In genomic region chr8:115210014-115210413, GRCm38 (mm10) we compare ENCODE assay signal across 26 mouse cellular contexts.
DNase-seq lines count a peak whose midpoint lies in the region; ATAC-seq and TF ChIP-seq lines count a peak whose summit lies in the region.
"Had no signal": no experiment of that assay in that cellular context is flagged by ENCODE, and none has a peak within 500 bp of the region (broad histone marks: within the 10 kb centered on the region; RNA-seq: fewer than 3 reads in every experiment).

No protein-coding gene starts in this region.

- peaks cover 44% of the 10 kb centered on the region for H3K27me3 ChIP-seq in embryonic facial prominence, embryonic 13.5 days
- H3K27me3 ChIP-seq in embryonic facial prominence, embryonic 10.5 days (replicated peaks; ENCODE audit: low read depth, poor library complexity, severe bottlenecking) = peaks cover 32% of the 10 kb centered on the region
- H3K27me3 ChIP-seq in lung, embryonic 14.5 days (ENCODE audit: insufficient read depth, low read length) = no peaks in the 10 kb centered on the region
- no peaks in the 10 kb centered on the region for H3K27me3 ChIP-seq in lung, embryonic 16.5 days (ENCODE audit: control insufficient read depth, insufficient read depth, low read depth, low read length)
- H3K27me3 ChIP-seq in embryonic facial prominence, embryonic 14.5 days (replicated peaks; ENCODE audit: control insufficient read depth, insufficient read depth, low read length) = peaks cover 6% of the 10 kb centered on the region; the same call in 1 of the 2 replicates
- H3K27me3 ChIP-seq: Patski had no signal

- H3K9me3 ChIP-seq in embryonic facial prominence, embryonic 13.5 days = no peaks in the 10 kb centered on the region
- H3K9me3 ChIP-seq in embryonic facial prominence, embryonic 10.5 days = no peaks in the 10 kb centered on the region
- no peaks in the 10 kb centered on the region for H3K9me3 ChIP-seq in lung, embryonic 14.5 days (ENCODE audit: low read depth, low read length)
- no peaks in the 10 kb centered on the region for H3K9me3 ChIP-seq in lung, embryonic 16.5 days (ENCODE audit: control insufficient read depth, low read length)
- no peaks in the 10 kb centered on the region for H3K9me3 ChIP-seq in embryonic facial prominence, embryonic 14.5 days (ENCODE audit: control insufficient read depth, low read length)
- H3K9me3 ChIP-seq: embryonic facial prominence, embryonic 15.5 days; forebrain, embryonic 10.5 days; forebrain, embryonic 12.5 days had no signal

- H3K4me2 ChIP-seq in embryonic facial prominence, embryonic 13.5 days = no peak overlapping the region
- H3K4me2 ChIP-seq in lung, embryonic 14.5 days = no peak overlapping the region
- 0 out of 2 replicates have a peak overlapping the region, but pooled peaks have one; percentile 19 for H3K4me2 ChIP-seq in lung, embryonic 16.5 days (ENCODE audit: low read depth, low read length)
- H3K4me2 ChIP-seq in embryonic facial prominence, embryonic 14.5 days (ENCODE audit: low read depth, low read length) = no peak overlapping the region
- H3K4me2 ChIP-seq: embryonic facial prominence, embryonic 15.5 days; forebrain, embryonic 12.5 days had no signal

- no peak for ATAC-seq in embryonic facial prominence, embryonic 13.5 days (ENCODE audit: insufficient number of reproducible peaks, insufficient read depth, low FRiP score, low TSS enrichment, low read depth)
- ATAC-seq in lung, embryonic 14.5 days (ENCODE audit: insufficient read depth) = 0 out of 2 replicates have a peak, but pooled peaks have one; percentile 25
- ATAC-seq in lung, embryonic 16.5 days (ENCODE audit: low read depth) = peak; percentile 59
- ATAC-seq in embryonic facial prominence, embryonic 14.5 days (ENCODE audit: low read depth) = no peak
- ATAC-seq: activated CD4-positive, CD25-positive, alpha-beta regulatory T cell, adult 4 months; CD4-positive, CD25-positive, alpha-beta regulatory T cell, adult 4 months; forebrain, embryonic 14.5 days; forebrain, embryonic 16.5 days; Patski had no signal

- no peaks in the 10 kb centered on the region for H3K36me3 ChIP-seq in embryonic facial prominence, embryonic 13.5 days
- H3K36me3 ChIP-seq in embryonic facial prominence, embryonic 10.5 days (replicated peaks) = no peaks in the 10 kb centered on the region
- H3K36me3 ChIP-seq in lung, embryonic 14.5 days (ENCODE audit: insufficient read depth) = no peaks in the 10 kb centered on the region
- H3K36me3 ChIP-seq in lung, embryonic 16.5 days (ENCODE audit: control insufficient read depth, insufficient read depth, low read length) = no peaks in the 10 kb centered on the region
- H3K36me3 ChIP-seq in embryonic facial prominence, embryonic 14.5 days (ENCODE audit: control insufficient read depth, insufficient read depth, low read length) = no peaks in the 10 kb centered on the region
- H3K36me3 ChIP-seq: embryonic facial prominence, embryonic 15.5 days; forebrain, embryonic 10.5 days; forebrain, embryonic 12.5 days; G1E had no signal

- H3K4me3 ChIP-seq in embryonic facial prominence, embryonic 13.5 days = no peak overlapping the region
- no peak overlapping the region for H3K4me3 ChIP-seq in embryonic facial prominence, embryonic 10.5 days
- no peak overlapping the region for H3K4me3 ChIP-seq in lung, embryonic 14.5 days (ENCODE audit: low read depth, low read length)
- no peak overlapping the region for H3K4me3 ChIP-seq in lung, embryonic 16.5 days (ENCODE audit: low read length)
- H3K4me3 ChIP-seq in embryonic facial prominence, embryonic 14.5 days (ENCODE audit: low read depth, low read length) = no peak overlapping the region
- H3K4me3 ChIP-seq: embryonic facial prominence, embryonic 15.5 days; erythroblast, embryonic 14.5 days; forebrain, embryonic 10.5 days; forebrain, embryonic 12.5 days had no signal

- peaks cover 40% of the 10 kb centered on the region for H3K4me1 ChIP-seq in embryonic facial prominence, embryonic 13.5 days
- H3K4me1 ChIP-seq in embryonic facial prominence, embryonic 10.5 days = peaks cover 63% of the 10 kb centered on the region
- 0 out of 2 replicates have a peak, but pooled peaks cover 3% of the 10 kb centered on the region for H3K4me1 ChIP-seq in lung, embryonic 14.5 days (ENCODE audit: insufficient read depth)
- peaks cover 17% of the 10 kb centered on the region for H3K4me1 ChIP-seq in lung, embryonic 16.5 days (replicated peaks; ENCODE audit: control insufficient read depth, insufficient read depth, low read length)
- H3K4me1 ChIP-seq in embryonic facial prominence, embryonic 14.5 days (ENCODE audit: control insufficient read depth, insufficient read depth, low read length) = peaks cover 19% of the 10 kb centered on the region

- no peak for TF ChIP-seq CTCF in lung, embryonic 14.5 days (IDR thresholded peaks at IDR 0.05; ENCODE audit: low read depth)

- no peak for DNase-seq in embryonic facial prominence, embryonic 10.5 days (ENCODE audit: low spot score)
- DNase-seq in lung, embryonic 14.5 days = peak; percentile 36
- DNase-seq in lung, postnatal 14 days = no peak
- no peak for DNase-seq in lung, adult 18-20 months
- DNase-seq in embryonic facial prominence, embryonic 14.5 days (ENCODE audit: low spot score) = peak; percentile 74
- DNase-seq: adrenal gland, adult 8-10 months; adrenal gland, postnatal 14 days; adrenal gland, postnatal 36 days; B cell, adult 2 months; cerebellum, adult 11-12 months; cerebellum, adult 2 months; cerebellum, adult 9-10 months; cerebellum, postnatal 10 days; cerebellum, postnatal 25 days had no signal

- H3K27ac ChIP-seq in embryonic facial prominence, embryonic 13.5 days = peak overlapping the region; percentile 62
- H3K27ac ChIP-seq in embryonic facial prominence, embryonic 10.5 days (replicated peaks) = no peak overlapping the region
- H3K27ac ChIP-seq in lung, embryonic 14.5 days (ENCODE audit: low read depth) = no peak overlapping the region
- peak overlapping the region; percentile 47; the same call in 1 of the 2 replicates for H3K27ac ChIP-seq in lung, embryonic 16.5 days (ENCODE audit: low read length)
- no peak overlapping the region for H3K27ac ChIP-seq in embryonic facial prominence, embryonic 14.5 days (replicated peaks; ENCODE audit: low read depth, low read length)
- H3K27ac ChIP-seq: forebrain, embryonic 10.5 days; forebrain, embryonic 12.5 days had no signal

- H3K9ac ChIP-seq in embryonic facial prominence, embryonic 13.5 days = no peak overlapping the region
- no peak overlapping the region for H3K9ac ChIP-seq in lung, embryonic 14.5 days
- H3K9ac ChIP-seq in lung, embryonic 16.5 days (ENCODE audit: low read length) = no peak overlapping the region
- no peak overlapping the region for H3K9ac ChIP-seq in embryonic facial prominence, embryonic 14.5 days (ENCODE audit: low read depth, low read length)
- H3K9ac ChIP-seq: embryonic facial prominence, embryonic 15.5 days; forebrain, embryonic 12.5 days had no signal

- WGBS in embryonic facial prominence, embryonic 13.5 days = 53% methylated on average over 6 of the region's 6 CpGs
- WGBS in embryonic facial prominence, embryonic 10.5 days = 68% methylated on average over 6 of the region's 6 CpGs
- WGBS in lung, embryonic 14.5 days = 37% methylated on average over 6 of the region's 6 CpGs
- WGBS in lung, embryonic 16.5 days = 33% methylated on average over 6 of the region's 6 CpGs
- WGBS in embryonic facial prominence, embryonic 14.5 days = 42% methylated on average over 6 of the region's 6 CpGs

Comparison
In these comparisons a context has a peak if more than half of its experiments do, and no peak if none do; other contexts are left out.
1. H3K27ac ChIP-seq: peak in embryonic facial prominence, embryonic 13.5 days (single experiment) and lung, embryonic 16.5 days (single experiment); none in embryonic facial prominence, embryonic 10.5 days (single experiment), lung, embryonic 14.5 days (single experiment) and embryonic facial prominence, embryonic 14.5 days (single experiment).
2. DNase-seq: peak in lung, embryonic 14.5 days (single experiment) and embryonic facial prominence, embryonic 14.5 days (single experiment); none in embryonic facial prominence, embryonic 10.5 days (single experiment), lung, postnatal 14 days (single experiment) and lung, adult 18-20 months (0 of 2).
3. ATAC-seq: peak in lung, embryonic 14.5 days (single experiment) and lung, embryonic 16.5 days (single experiment); none in embryonic facial prominence, embryonic 13.5 days (single experiment) and embryonic facial prominence, embryonic 14.5 days (single experiment).